Mouse (Mus musculus) limb, embryonic 14.5 days (tissue): ENCODE results near the gene Ank. TPM values are rescaled to one million over a fixed set of nuclear protein-coding genes. Genes with fewer than 3 reads are reported as not detected.

Source experiments
- ATAC-seq: fragments of 200-750 bp; cut with Nextera tagmentation; 2 replicates; pipeline ENCODE4 v1.8.0; 2017; ENCODE audit warnings: low read depth, moderate number of reproducible peaks, moderate TSS enrichment; ENCODE audit not compliant: low FRiP score
- DNase-seq: peaks from one replicate; pipeline ENCODE4 v3.0.0-alpha.2; 2015; ENCODE audit warnings: low spot score
- H3K27ac ChIP-seq: fragments of 300-500 bp; sonication (generic); replicated peaks from 2 replicates; pipeline ENCODE4 v1.5.1; 2014; ENCODE audit warnings: low read depth, mild to moderate bottlenecking, low read length, moderate library complexity, mixed read lengths
- H3K27me3 ChIP-seq: fragments of 300-500 bp; sonication (generic); 2 replicates; pipeline ENCODE4 v1.6.1; 2014; ENCODE audit warnings: low read length, mixed read lengths; ENCODE audit not compliant: control insufficient read depth, insufficient read depth
- H3K36me3 ChIP-seq: fragments of 300-500 bp; sonication (generic); 2 replicates; pipeline ENCODE4 v1.6.1; 2014; ENCODE audit warnings: mild to moderate bottlenecking, low read length, moderate library complexity, mixed read lengths; ENCODE audit not compliant: control insufficient read depth, insufficient read depth
- H3K4me1 ChIP-seq: fragments of 300-500 bp; sonication (generic); 2 replicates; pipeline ENCODE4 v1.6.1; 2014; ENCODE audit warnings: antibody characterized with exemption, low read length, mixed read lengths; ENCODE audit not compliant: control insufficient read depth, insufficient read depth
- H3K4me2 ChIP-seq: fragments of 300-500 bp; sonication (generic); replicated peaks from 2 replicates; pipeline ENCODE4 v1.6.1; 2014; ENCODE audit warnings: low read depth, mild to moderate bottlenecking, low read length, moderate library complexity; ENCODE audit not compliant: severe bottlenecking
- H3K4me3 ChIP-seq: fragments of 300-500 bp; sonication (generic); replicated peaks from 2 replicates; pipeline ENCODE4 v1.5.1; 2014; ENCODE audit warnings: low read length
- H3K9ac ChIP-seq: fragments of 300-500 bp; sonication (generic); 2 replicates; pipeline ENCODE4 v1.6.1; 2014; ENCODE audit warnings: mild to moderate bottlenecking, low read depth, low read length, moderate library complexity; ENCODE audit not compliant: severe bottlenecking
- H3K9me3 ChIP-seq: fragments of 300-500 bp; sonication (generic); 2 replicates; pipeline ENCODE4 v1.6.1; 2016; ENCODE audit warnings: low read length; ENCODE audit not compliant: control insufficient read depth
- POLR2A ChIP-seq: fragments of 200-500 bp; IDR thresholded peaks from 2 replicates; pipeline ENCODE4 v1.8.0; 2012; ENCODE audit warnings: inconsistent platforms, mild to moderate bottlenecking, moderate library complexity, borderline replicate concordance; ENCODE audit not compliant: insufficient read depth, insufficient read length; ENCODE audit errors: extremely low read depth
- WGBS: fragments of 180-500 bp; shearing (Covaris S2); extraction: QIAGEN DNeasy Blood & Tissue Kit; methylation state at CpG from one replicate; pipeline ENCODE4 v1.1.7; 2014; 5-methylcytosine and 5-hydroxymethylcytosine counted together
- polyA plus RNA-seq, 2 experiments: library from polyadenylated mRNA; depleted of rRNA in 1 of 2; stranded (reverse) in 1 of 2; unstranded in 1 of 2; fragments of >200 nt; fragmentation: Nextera tagmentation in 1 of 2; extraction: Ambion mirVana in 1 of 2; gene quantifications; 2 replicates each; pipeline versions ENCODE4 v1.2.1 to v1.2.3; 2012 to 2014

Gene Ank
- polyA plus RNA-seq, 2 experiments, result 12.3 to 19.4 TPM

- Histone ChIP-seq H3K4me2 (no peak overlapping the region), H3K4me3 (no peak overlapping the region), H3K4me1 (peaks cover under 1% of the 10 kb centered on the region; the same call in 1 of the 2 replicates), H3K27me3 (no peaks in the 10 kb centered on the region), H3K9ac (no peak overlapping the region), H3K9me3 (no peaks in the 10 kb centered on the region), H3K27ac (no peak overlapping the region), H3K36me3 (no peaks in the 10 kb centered on the region)
- TF ChIP-seq POLR2A, result no peak
- ATAC-seq (no peak), DNase-seq (no peak)
- WGBS, result 72% methylated on average over 10 of the region's 10 CpGs
Observed at GRCm38 (mm10) chr15:27492156-27492555, 25.7 kb downstream of the Ank start.

- Histone ChIP-seq H3K27ac (no peak overlapping the region), H3K27me3 (no peaks in the 10 kb centered on the region), H3K9me3 (no peaks in the 10 kb centered on the region), H3K9ac (no peak overlapping the region), H3K36me3 (no peaks in the 10 kb centered on the region), H3K4me2 (no peak overlapping the region), H3K4me1 (no peaks in the 10 kb centered on the region), H3K4me3 (no peak overlapping the region)
- ATAC-seq (no peak), DNase-seq (no peak)
- no peak for TF ChIP-seq POLR2A
- WGBS, result 69% methylated on average over 1 of the region's 1 CpGs
Observed at GRCm38 (mm10) chr15:27492734-27493133, 26.3 kb downstream of the Ank start.

- Histone ChIP-seq H3K4me3 (no peak overlapping the region), H3K36me3 (no peaks in the 10 kb centered on the region), H3K27ac (no peak overlapping the region), H3K27me3 (no peaks in the 10 kb centered on the region), H3K4me1 (no peaks in the 10 kb centered on the region), H3K9me3 (no peaks in the 10 kb centered on the region), H3K9ac (no peak overlapping the region), H3K4me2 (no peak overlapping the region)
- WGBS, result 69% methylated on average over 10 of the region's 10 CpGs
- no peak for TF ChIP-seq POLR2A
- no peak for ATAC-seq
- no peak for DNase-seq
Observed at GRCm38 (mm10) chr15:27493516-27493915, 27.0 kb downstream of the Ank start.

- no peak for TF ChIP-seq POLR2A
- H3K4me1 ChIP-seq, result no peaks in the 10 kb centered on the region
- ATAC-seq (no peak), DNase-seq (no peak)
- no peak overlapping the region for H3K27ac ChIP-seq
- H3K36me3 ChIP-seq, result no peaks in the 10 kb centered on the region
- H3K9me3 ChIP-seq, result no peaks in the 10 kb centered on the region
- H3K4me2 ChIP-seq, result no peak overlapping the region
- WGBS, result 47% methylated on average over 5 of the region's 5 CpGs
- H3K4me3 ChIP-seq, result no peak overlapping the region
- no peak overlapping the region for H3K9ac ChIP-seq
- no peaks in the 10 kb centered on the region for H3K27me3 ChIP-seq
Observed at GRCm38 (mm10) chr15:27495981-27496401, 29.5 kb downstream of the Ank start.

GRCm38 (mm10) chr15:27496596-27497299 lies 30.3 kb downstream of the Ank start:
- Histone ChIP-seq H3K27ac (no peak overlapping the region), H3K27me3 (no peaks in the 10 kb centered on the region), H3K36me3 (no peaks in the 10 kb centered on the region), H3K4me3 (no peak overlapping the region), H3K4me1 (no peaks in the 10 kb centered on the region), H3K9ac (no peak overlapping the region), H3K9me3 (no peaks in the 10 kb centered on the region), H3K4me2 (no peak overlapping the region)
- ATAC-seq (no peak), DNase-seq (no peak)
- 87% methylated on average over 11 of the region's 11 CpGs for WGBS
- no peak for TF ChIP-seq POLR2A
